Mouse (Mus musculus) CH12.LX (cell line): Measurements from ENCODE around the gene Slc39a7.

ENCODE experiments used
- CTCF ChIP-seq, 2 experiments: IDR thresholded peaks in 1 of 2; conservative IDR thresholded peaks in 1 of 2; 2 replicates each; pipeline ENCODE4 v1.5.1; 2011 to 2012; ENCODE audit warnings: low read depth in 2 of 2, low read length in 2 of 2, improper control_type of control experiment in 1 of 2, inconsistent platforms in 1 of 2, mild to moderate bottlenecking in 1 of 2, moderate library complexity in 1 of 2
- EP300 ChIP-seq: IDR thresholded peaks from 2 replicates; pipeline ENCODE4 v1.6.1; 2011; ENCODE audit warnings: low read length, improper control_type of control experiment
- HCFC1 ChIP-seq: IDR thresholded peaks from 2 replicates; pipeline ENCODE4 v1.6.1; 2012; ENCODE audit warnings: low read depth, mild to moderate bottlenecking, inconsistent platforms, low read length, improper control_type of control experiment
- MAX ChIP-seq: IDR thresholded peaks from 2 replicates; pipeline ENCODE4 v1.6.1; 2011; ENCODE audit warnings: low read length, improper control_type of control experiment
- NELFE ChIP-seq: IDR thresholded peaks from 2 replicates; pipeline ENCODE4 v1.6.1; 2011; ENCODE audit warnings: low read depth, low read length, improper control_type of control experiment
- NRF1 ChIP-seq: IDR thresholded peaks from 2 replicates; pipeline ENCODE4 v1.6.1; 2014; ENCODE audit warnings: low read depth, mild to moderate bottlenecking, inconsistent platforms, low read length, improper control_type of control experiment, moderate library complexity
- POLR2A ChIP-seq: IDR thresholded peaks from 2 replicates; pipeline ENCODE4 v1.6.1; 2011; ENCODE audit warnings: low read depth, mild to moderate bottlenecking, improper control_type of control experiment, low read length
- POLR2AphosphoS2 ChIP-seq: IDR thresholded peaks from 2 replicates; pipeline ENCODE4 v1.6.1; 2011; ENCODE audit warnings: low read depth, low read length, improper control_type of control experiment
- RCOR1 ChIP-seq: conservative IDR thresholded peaks from 2 replicates; pipeline ENCODE4 v1.6.1; 2012; ENCODE audit warnings: low read depth, mild to moderate bottlenecking, inconsistent platforms, low read length, improper control_type of control experiment
- SIN3A ChIP-seq: IDR thresholded peaks from 2 replicates; pipeline ENCODE4 v1.6.1; 2012; ENCODE audit warnings: low read length, improper control_type of control experiment, inconsistent platforms
- TCF12 ChIP-seq: IDR thresholded peaks from 2 replicates; pipeline ENCODE4 v1.6.1; 2014; ENCODE audit warnings: low read depth, mild to moderate bottlenecking, inconsistent platforms, low read length, improper control_type of control experiment
- UBTF ChIP-seq: IDR thresholded peaks from 2 replicates; pipeline ENCODE4 v1.6.1; 2012; ENCODE audit warnings: low read depth, mild to moderate bottlenecking, inconsistent platforms, low read length, improper control_type of control experiment, moderate library complexity
- USF1 ChIP-seq: IDR thresholded peaks from 2 replicates; pipeline ENCODE4 v1.6.1; 2014; ENCODE audit warnings: low read depth, mild to moderate bottlenecking, inconsistent platforms, low read length, improper control_type of control experiment
- ZKSCAN1 ChIP-seq: IDR thresholded peaks from 2 replicates; pipeline ENCODE4 v1.6.1; 2012; ENCODE audit warnings: low read depth, inconsistent platforms, low read length, improper control_type of control experiment, borderline replicate concordance

DNA sequence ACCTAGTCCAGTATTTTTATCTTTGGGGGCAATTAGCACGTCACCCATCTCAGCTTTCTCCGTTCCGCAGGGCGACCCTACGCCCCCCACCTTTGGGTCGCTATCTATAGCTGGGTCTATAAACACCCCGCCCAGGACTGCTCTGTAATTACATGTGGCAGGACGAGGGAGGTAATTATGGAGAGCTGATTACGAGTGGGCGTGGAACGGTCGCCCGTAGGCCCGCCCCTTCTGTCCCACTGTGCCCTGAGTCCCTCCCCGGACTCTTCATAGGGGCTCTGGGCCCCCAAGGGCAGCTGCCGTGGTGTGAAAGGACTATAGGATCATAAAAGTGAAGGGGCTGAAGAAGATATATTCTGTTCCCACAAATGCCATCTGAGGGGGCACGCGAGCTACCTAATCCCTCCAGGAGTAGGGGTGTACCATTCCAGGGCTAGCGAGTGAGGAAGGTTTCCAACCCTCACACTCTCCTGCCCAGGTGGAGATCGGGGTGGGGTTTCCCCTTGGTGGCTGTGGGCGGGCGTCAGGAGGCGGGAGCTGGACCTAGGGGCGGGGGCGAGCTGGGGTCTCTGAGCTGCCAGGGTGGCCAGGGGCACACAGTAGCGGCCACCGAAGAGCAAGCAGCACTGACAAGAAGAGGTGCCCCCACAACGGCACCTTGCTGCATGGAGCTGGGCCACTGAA lies 7.5 kb upstream of the Slc39a7 start, which contains the start of gene Col11a2:
- TF ChIP-seq TCF12 (no peak), POLR2AphosphoS2 (no peak; the same call in 1 of the 2 replicates), CTCF (conservative IDR thresholded peaks at IDR 0.05 in 1 of 2, IDR thresholded peaks at IDR 0.05 in 1 of 2; ENCODE audit: low read depth in 2 of 2, low read length in 2 of 2) (no peak), HCFC1 (no peak), POLR2A (no peak), NELFE (no peak), RCOR1 (no peak), ZKSCAN1 (no peak), NRF1 (no peak), SIN3A (no peak), EP300 (no peak), USF1 (no peak), UBTF (no peak), MAX (no peak)
